Mouse (Mus musculus) lung, adult 18-20 months (tissue): ENCODE data around the gene Mgat1.
A peak's percentile ranks its signal among the peaks of the same experiment; 100 is the strongest.
"Not testable (repeated sequence)": the region's sequence is repeated elsewhere in the genome, so short reads cannot be mapped to it uniquely, and the experiment has no call there.

Experiments
- DNase-seq, 2 experiments: peaks; one replicate each; pipeline ENCODE4 v3.0.0; 2022; ENCODE audit warnings: mixed read lengths in 2 of 2

Gene Mgat1

GRCm38 (mm10) chr11:49264622-49265021, 20.6 kb downstream of the Mgat1 start:
- peak in 1 of 2 experiments; percentile 49 for DNase-seq

DNA sequence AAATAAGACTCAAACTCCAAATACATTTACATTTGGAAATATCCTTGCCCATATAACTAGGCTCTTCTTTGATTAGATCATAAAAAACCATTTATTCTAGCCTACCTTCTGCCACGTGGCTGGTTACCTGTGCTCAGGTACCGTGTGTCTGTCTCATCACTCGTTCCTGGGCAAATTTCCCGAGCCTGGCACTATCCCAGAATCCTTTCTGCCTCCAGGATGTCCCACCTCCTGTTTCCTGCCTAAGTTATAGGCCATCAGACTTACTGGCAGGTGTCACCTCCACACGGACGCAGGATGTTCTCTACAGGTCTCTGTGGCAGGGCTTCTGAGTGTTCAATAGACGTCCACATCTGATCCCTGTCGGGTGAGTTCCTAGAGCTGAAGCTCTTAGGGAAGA, 21.1 kb downstream of the Mgat1 start:
- no peak for DNase-seq

DNA sequence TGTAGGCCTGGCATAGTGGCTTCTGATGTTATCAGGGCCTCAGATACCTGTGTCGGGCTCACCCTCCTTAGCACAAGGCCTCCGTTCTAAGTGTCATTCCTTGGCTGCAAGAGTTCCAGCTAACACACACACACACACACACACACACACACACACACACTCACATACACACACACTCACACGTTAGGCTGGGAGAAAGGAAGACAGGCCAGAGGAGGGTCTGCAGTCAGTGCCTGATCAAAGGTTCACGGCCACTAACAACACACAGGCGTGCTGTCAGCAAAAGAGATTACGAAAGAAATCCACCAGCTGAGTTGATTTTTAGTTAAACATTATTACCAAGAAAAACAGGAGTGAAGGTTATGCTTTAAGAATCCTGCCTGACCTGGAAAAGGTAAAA, 22.7 kb downstream of the Mgat1 start:
- DNase-seq = no peak

DNA sequence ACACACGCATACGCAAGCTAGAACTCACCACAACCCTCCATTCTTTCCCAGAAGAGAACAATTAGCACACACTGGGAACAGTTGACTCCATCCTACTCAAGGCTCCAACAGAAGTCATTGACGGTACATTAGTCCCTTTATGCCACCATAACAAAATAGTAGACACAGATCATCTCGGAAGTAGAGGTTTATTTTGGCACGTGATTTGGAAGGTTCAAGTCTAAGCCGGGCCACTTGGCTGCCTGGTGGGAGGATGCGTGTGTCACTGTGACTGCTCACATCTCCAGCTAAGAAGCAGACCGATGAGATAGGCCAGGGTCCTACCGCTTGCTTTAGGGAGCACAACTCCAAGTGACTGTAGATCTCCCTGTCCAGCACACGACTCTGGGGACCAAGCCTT, 23.3 kb downstream of the Mgat1 start:
- DNase-seq = no peak

DNA sequence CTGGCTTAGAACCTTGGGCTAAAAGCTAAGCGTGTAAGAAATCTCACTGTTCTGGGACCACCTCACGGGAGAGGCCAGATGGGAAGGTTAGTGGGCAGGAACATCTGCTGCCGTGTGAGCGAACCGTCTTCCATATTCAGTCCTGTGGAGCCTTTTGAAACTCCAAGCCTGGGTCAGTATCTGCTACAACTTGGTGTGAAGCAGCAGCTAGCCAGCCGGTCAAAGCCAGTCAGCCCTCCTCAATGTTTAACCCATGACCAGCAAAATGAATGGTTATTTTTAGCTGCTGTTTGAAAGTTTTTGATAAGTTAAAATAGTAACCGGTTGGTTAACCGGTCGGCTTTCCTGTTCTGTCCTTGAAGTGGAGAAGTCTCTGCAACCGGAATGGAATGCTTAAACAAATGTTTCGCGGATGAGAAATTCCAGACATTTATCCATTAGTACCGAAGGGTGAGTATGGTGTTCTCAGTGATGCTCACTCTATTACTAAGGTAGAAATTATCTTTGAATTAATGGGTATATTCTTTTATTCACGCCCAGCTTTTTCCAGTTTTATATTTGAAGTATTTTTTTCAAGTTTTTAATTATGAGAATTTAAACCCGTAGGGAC, 24.1 kb downstream of the Mgat1 start:
- DNase-seq = no peak

GRCm38 (mm10) chr11:49269761-49270160, 25.8 kb downstream of the Mgat1 start:
- no peak for DNase-seq

- no peak for DNase-seq
Observed at GRCm38 (mm10) chr11:49270368-49270767, 26.4 kb downstream of the Mgat1 start.

GRCm38 (mm10) chr11:49271334-49271733, 27.3 kb downstream of the Mgat1 start:
- DNase-seq = peak in 1 of 2 experiments; percentile 54

- DNase-seq = no peak
Observed at GRCm38 (mm10) chr11:49273834-49274519, 30.0 kb downstream of the Mgat1 start.

- DNase-seq = no peak
Observed at GRCm38 (mm10) chr11:49278222-49278621, 34.2 kb downstream of the Mgat1 start, which contains the start of gene Olfr1393. Gene Olfr1393 (plus strand): TSS chr11:49278304.

GRCm38 (mm10) chr11:49284982-49285381, 41.0 kb downstream of the Mgat1 start, which contains the start of gene Olfr1392:
Gene Olfr1392 (plus strand): TSS chr11:49285282.
- not testable (repeated sequence) for DNase-seq

DNA sequence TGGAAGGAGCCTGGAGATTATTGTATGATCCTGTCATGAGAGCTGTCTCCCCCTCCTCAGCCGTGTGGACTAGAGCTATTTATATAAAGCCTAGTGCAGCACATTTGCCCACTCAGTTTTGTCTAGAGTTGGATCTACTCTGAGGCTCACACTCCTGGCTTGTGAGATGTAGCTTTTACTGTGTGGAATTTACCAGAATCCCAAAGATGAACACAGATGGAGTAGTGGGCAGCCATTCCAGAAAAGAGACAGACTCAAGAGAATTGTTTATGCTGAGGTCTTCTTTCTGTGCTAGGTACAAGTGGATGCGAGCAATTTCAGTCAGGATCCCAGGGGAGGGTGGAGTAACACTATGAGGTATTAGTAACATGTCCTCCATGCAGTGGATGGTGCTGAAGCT, 43.3 kb downstream of the Mgat1 start:
- no peak for DNase-seq

DNA sequence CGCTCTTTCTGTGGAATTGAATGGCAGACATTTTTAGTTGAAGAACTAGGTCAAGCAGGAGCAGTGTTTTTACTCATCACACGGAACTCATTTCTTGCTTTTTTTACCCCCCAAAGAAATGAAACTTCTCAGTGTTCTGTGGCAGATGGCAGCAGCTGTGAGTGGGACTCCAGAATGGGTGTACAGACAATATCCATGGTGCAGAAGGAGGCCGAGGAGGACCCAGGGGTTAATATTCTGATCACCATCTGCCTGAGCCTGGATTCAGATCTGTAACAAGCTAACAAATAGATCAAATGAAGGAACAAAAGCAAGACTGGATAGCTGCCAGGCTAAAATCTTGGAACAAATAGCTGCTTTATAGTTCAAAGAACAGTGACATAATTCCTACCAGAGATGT, 48.8 kb downstream of the Mgat1 start:
- DNase-seq = no peak

- DNase-seq = no peak
Observed at GRCm38 (mm10) chr11:49304441-49304840, 60.5 kb downstream of the Mgat1 start, which contains the start of gene Olfr10. Gene Olfr10 (plus strand): TSS chr11:49304741.

GRCm38 (mm10) chr11:49308547-49308946, 64.6 kb downstream of the Mgat1 start:
- DNase-seq = not testable (repeated sequence)
